Mouse (Mus musculus) erythroblast, embryonic 14.5 days (primary cell): ENCODE results near the gene Limk2. TPM values are rescaled to one million over a fixed set of nuclear protein-coding genes. Genes with fewer than 3 reads are reported as not detected.

Source experiments
- H3K27me3 ChIP-seq: 2 replicates; pipeline ENCODE4 v1.6.1; 2012; ENCODE audit warnings: inconsistent platforms; ENCODE audit not compliant: control insufficient read depth
- H3K36me3 ChIP-seq: 2 replicates; pipeline ENCODE4 v1.6.1; 2012; ENCODE audit warnings: mild to moderate bottlenecking, inconsistent platforms; ENCODE audit not compliant: control insufficient read depth
- H3K4me1 ChIP-seq: 2 replicates; pipeline ENCODE4 v1.6.1; 2012; ENCODE audit warnings: inconsistent platforms; ENCODE audit not compliant: control insufficient read depth
- H3K4me3 ChIP-seq: replicated peaks from 2 replicates; pipeline ENCODE3; 2012; ENCODE audit warnings: moderate library complexity, mild to moderate bottlenecking, inconsistent platforms
- H3K9me3 ChIP-seq: 2 replicates; pipeline ENCODE4 v1.6.1; 2012; ENCODE audit warnings: low read length, inconsistent platforms, mixed read lengths; ENCODE audit not compliant: control insufficient read depth
- GATA1 ChIP-seq: IDR thresholded peaks from 2 replicates; pipeline ENCODE4 v1.6.1; 2012; ENCODE audit warnings: low read length, inconsistent platforms, mixed read lengths
- TAL1 ChIP-seq: IDR thresholded peaks from 3 replicates; pipeline ENCODE4 v1.6.1; 2012; ENCODE audit warnings: low read length, inconsistent platforms, mixed read lengths
- polyA plus RNA-seq: library from polyadenylated mRNA; stranded (reverse); fragments of >175 nt; gene quantifications from 2 replicates; pipeline ENCODE4 v1.2.3, GENCODE M21; 2012

The Limk2 gene
- polyA plus RNA-seq, 1 experiment = 1.4 TPM

DNA sequence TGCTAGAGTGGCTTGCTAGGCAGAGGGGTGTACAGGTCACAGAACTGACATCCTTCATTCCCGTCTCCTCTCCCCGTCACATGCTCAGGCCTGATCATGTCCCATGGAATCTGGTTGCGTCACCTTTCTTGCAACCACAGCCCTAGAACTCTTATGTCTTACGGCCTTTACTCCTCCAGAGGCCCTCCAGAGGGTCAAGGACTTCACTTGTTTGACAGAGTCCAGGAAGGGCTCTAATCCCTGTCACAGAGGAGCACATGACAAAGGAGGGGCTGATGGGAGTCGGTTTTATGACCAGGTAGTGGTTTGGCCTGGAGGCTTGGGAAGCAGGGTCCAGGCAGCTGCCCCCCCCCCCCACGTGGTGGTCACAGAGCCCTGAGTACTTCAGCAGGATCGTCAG lies 40.0 kb downstream of the Limk2 start:
- Histone ChIP-seq H3K4me1 (peaks cover 16% of the 10 kb centered on the region), H3K36me3 (no peaks in the 10 kb centered on the region), H3K4me3 (no peak overlapping the region), H3K27me3 (no peaks in the 10 kb centered on the region), H3K9me3 (no peaks in the 10 kb centered on the region)
- TF ChIP-seq TAL1 (no peak), GATA1 (no peak)

DNA sequence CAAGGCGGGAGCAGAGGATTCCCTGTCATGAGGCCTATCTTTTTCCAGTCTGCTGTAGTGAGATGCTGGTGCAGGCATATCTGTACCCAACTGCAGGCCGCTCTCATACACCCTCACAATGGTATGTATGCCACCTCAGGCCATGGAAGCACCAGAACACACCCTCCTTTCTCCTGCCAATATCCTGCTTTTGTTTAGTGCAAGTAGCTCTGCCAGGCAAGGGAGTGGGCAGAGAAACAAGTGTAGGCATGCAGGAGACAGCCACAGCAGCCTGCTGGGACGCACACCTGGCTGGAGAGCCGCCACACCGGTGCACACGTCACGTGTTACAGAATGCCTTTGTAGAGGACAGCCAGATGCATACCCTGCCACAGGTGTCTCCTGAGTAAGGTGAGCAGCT lies 42.6 kb downstream of the Limk2 start:
- Histone ChIP-seq H3K4me1 (peaks cover 11% of the 10 kb centered on the region), H3K4me3 (no peak overlapping the region), H3K9me3 (no peaks in the 10 kb centered on the region), H3K36me3 (no peaks in the 10 kb centered on the region), H3K27me3 (no peaks in the 10 kb centered on the region)
- TF ChIP-seq GATA1 = no peak

DNA sequence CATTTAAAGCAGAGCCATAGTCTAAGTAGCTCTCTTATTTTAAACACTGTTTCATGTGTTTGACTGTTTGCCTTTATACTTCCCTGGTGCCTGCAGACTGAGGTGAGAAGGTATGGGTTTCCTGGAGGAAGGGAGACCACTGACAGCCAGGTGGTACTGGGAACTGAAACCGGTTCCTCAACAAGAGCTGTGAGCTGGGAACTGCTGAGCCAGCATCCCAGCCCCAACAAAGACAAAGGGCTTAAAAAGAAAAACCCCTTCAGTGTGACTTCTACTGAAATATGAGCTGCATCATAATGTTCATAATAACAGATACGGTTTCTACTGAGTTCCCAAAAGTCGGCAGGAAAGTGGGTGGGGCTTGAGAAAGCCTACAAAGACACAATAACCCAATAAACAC lies 46.1 kb downstream of the Limk2 start:
- peaks cover 19% of the 10 kb centered on the region for H3K36me3 ChIP-seq
- no peaks in the 10 kb centered on the region for H3K27me3 ChIP-seq
- no peak for TF ChIP-seq GATA1
- no peak for TF ChIP-seq TAL1
- H3K9me3 ChIP-seq = no peaks in the 10 kb centered on the region
- no peaks in the 10 kb centered on the region for H3K4me1 ChIP-seq
- no peak overlapping the region for H3K4me3 ChIP-seq

DNA sequence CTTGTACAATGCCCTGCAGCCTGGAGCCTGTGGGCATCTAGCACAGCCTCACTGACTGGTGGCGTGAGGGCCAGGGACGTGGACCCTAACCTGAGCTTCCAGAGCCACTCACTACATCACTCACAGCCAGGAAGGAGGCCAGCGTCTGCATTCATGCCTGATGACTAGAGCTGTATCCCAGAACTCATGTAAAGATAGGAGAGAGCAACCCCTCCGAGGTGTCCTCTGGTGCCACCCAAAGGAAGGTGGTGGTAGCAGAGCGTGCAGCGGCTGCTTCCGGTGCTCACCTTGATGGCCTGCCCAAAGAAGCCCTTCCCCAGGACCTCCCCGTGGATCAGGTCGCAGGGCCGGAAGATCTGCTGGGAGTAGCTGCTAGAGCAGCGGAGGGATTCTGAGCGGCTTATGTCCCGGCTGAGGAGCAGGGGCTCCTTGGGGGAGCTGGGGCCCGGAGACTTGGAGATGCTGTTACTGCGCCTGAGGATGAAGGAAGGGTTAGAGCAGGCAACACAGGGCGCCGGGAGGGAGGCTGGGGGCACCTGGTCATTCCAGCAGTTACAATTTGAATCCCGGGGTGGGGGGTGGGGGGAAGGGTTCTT lies 55.9 kb downstream of the Limk2 start:
- TF ChIP-seq TAL1 = no peak
- TF ChIP-seq GATA1 = no peak
- Histone ChIP-seq H3K4me1 (peaks cover 8% of the 10 kb centered on the region), H3K4me3 (no peak overlapping the region), H3K9me3 (no peaks in the 10 kb centered on the region), H3K27me3 (no peaks in the 10 kb centered on the region), H3K36me3 (peaks cover 50% of the 10 kb centered on the region)

DNA sequence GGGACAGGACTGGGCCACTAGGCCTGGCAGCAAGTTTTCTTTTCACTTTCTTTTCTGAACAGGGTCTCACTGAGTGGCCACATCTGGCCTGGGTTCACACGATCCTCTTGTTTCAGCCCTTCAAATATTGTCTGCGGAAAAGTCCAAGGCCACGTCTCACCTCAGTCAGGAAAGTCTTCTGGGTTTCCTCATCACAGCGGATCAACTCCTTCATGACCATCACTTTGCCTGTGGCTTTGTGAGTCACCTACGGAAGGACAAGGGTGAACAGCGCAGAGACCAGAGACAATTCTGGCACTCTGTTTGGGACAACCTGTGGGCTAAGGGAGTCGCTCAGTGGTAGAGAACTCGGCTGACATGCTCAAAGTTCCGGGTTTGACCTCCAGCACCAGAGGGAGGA lies 56.9 kb downstream of the Limk2 start:
- H3K27me3 ChIP-seq = no peaks in the 10 kb centered on the region
- H3K36me3 ChIP-seq = peaks cover 43% of the 10 kb centered on the region
- no peaks in the 10 kb centered on the region for H3K9me3 ChIP-seq
- peaks cover 8% of the 10 kb centered on the region for H3K4me1 ChIP-seq
- TF ChIP-seq TAL1 (no peak), GATA1 (no peak)
- no peak overlapping the region for H3K4me3 ChIP-seq

DNA sequence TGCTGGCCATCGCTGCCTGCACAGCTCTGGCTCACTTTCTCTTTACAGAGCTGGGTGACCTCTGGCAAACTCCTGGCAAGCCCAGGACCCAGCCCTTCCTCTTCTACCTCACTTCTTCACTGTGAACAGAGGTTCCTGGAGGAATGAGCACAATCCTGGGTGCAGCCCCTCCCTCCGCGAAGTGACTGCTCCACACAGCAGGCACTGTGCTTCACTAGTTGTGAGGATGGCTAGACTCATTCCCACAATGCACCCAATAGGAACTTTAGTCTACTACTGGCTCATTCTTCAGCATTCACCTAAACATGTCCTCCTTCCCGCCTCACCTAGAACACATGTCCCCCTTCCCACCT lies 59.7 kb downstream of the Limk2 start:
- H3K36me3 ChIP-seq = peaks cover 47% of the 10 kb centered on the region
- no peak for TF ChIP-seq TAL1
- no peak for TF ChIP-seq GATA1
- no peak overlapping the region for H3K4me3 ChIP-seq
- H3K27me3 ChIP-seq = no peaks in the 10 kb centered on the region
- H3K9me3 ChIP-seq = no peaks in the 10 kb centered on the region
- peaks cover 8% of the 10 kb centered on the region for H3K4me1 ChIP-seq

DNA sequence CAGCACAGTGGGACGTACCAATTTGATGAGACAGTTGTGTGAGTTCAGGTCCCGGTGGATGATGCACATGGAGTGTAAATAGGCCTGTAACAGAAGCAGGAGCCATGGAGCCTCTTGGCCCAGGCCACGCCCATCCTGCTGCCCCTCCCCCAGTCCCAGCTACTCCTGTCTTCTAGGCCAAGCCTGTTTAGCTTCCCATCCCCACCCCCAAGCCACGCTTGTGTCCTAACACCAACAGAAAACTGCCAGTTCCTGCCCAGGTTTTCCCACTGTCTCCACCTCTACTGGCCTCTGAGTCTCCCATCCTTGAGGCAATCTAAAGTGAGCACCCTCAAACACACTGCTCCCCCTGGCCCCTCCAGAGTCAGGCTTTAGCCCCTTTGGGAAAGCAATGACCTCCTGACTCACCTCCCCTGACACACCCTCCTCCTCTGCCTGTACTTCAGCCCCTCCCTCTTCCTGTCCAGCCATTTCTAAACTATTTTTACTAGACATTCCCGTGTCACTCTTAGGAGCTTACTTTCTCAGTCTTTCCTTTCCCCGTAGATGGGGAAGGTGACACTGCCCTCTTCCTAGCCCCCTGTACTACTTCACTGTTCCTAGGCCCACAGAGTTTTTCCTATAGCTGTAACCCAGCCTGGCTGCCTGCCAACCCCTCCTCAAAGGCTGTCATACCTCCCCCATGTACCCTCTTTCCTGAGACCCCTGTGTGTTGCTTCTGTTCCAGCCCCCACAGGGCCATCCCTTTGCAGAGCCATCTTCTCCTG lies 60.2 kb downstream of the Limk2 start:
- Histone ChIP-seq H3K27me3 (no peaks in the 10 kb centered on the region), H3K9me3 (no peaks in the 10 kb centered on the region), H3K36me3 (peaks cover 46% of the 10 kb centered on the region), H3K4me3 (no peak overlapping the region), H3K4me1 (peaks cover 8% of the 10 kb centered on the region)
- no peak for TF ChIP-seq TAL1
- TF ChIP-seq GATA1 = no peak

DNA sequence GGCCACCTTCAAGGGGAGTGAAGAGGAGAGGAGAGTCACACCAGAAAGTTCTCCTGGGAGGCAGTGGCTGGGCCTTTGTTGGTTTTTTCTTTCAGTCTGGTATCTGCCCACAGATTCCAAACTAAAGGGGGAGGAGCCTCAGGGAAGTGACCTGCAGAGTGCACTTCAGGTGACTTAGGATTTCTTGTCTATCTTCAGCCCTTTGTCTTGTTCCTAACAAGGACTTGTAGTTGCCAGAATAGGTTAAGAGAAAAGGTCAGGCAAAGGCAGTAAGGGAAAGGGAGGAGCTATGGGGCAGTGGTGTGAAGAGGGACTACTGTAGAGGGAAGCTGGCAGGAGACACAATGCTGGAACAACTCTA lies 61.2 kb downstream of the Limk2 start:
- Histone ChIP-seq H3K4me3 (no peak overlapping the region), H3K4me1 (peaks cover 8% of the 10 kb centered on the region), H3K9me3 (no peaks in the 10 kb centered on the region), H3K27me3 (no peaks in the 10 kb centered on the region), H3K36me3 (peaks cover 41% of the 10 kb centered on the region)
- TF ChIP-seq TAL1 = no peak
- no peak for TF ChIP-seq GATA1

DNA sequence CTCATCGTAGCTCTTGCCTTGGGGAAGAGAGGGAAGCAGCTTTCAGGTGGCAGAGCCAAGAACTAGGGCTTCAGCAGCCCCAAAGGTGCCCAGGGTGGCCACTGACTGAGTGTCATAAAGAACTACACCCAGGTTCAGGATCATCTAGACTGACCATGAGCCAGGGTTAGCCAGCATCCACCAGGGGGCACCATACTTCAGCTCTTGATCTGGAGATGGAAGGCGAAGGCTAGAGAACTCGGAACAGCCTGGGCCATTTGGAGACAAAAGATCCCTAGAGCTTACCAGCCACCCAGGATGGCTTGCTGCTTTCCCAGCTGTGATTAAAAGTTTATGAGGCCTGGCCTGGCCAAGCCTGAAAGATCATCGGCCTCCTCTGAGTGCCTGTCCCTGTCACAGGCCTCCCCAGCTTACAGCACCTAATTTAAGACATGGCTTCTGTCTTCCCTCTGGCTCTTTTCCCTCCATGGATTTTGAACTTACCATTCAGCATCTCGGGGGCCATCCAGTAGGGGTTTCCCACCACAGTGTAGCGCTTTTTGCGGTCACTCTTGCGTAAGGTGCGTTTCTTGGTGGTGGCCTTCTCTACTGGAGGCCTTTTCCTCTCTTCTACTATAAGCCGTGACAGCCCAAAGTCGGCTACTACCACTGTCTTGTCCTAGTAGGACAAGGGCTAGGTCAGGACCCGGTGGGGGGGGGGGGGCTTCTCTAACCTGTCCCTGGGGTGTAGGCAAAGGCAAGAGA lies 61.7 kb downstream of the Limk2 start:
- TF ChIP-seq TAL1 (no peak), GATA1 (no peak)
- Histone ChIP-seq H3K4me3 (no peak overlapping the region), H3K4me1 (peaks cover 8% of the 10 kb centered on the region), H3K9me3 (no peaks in the 10 kb centered on the region), H3K27me3 (no peaks in the 10 kb centered on the region), H3K36me3 (peaks cover 38% of the 10 kb centered on the region)
